ENCODE assay signal across 29 mouse cellular contexts in genomic region chr12:117959213-117959612, GRCm38 (mm10).
DNase-seq lines count a peak whose midpoint lies in the region; ATAC-seq and TF ChIP-seq lines count a peak whose summit lies in the region.
"Had no signal": no experiment of that assay in that cellular context is flagged by ENCODE, and none has a peak within 500 bp of the region (broad histone marks: within the 10 kb centered on the region; RNA-seq: fewer than 3 reads in every experiment).

No protein-coding gene starts in this region.

- no peak overlapping the region for H3K27ac ChIP-seq in gastrocnemius, adult 2 months
- H3K27ac ChIP-seq: forebrain, embryonic 10.5 days; forebrain, embryonic 13.5 days; heart, adult 2 months; heart, embryonic 10.5 days; heart, embryonic 13.5 days; hindbrain, embryonic 14.5 days; hindbrain, postnatal 0 days had no signal

- peak overlapping the region; percentile 67 for H3K4me3 ChIP-seq in megakaryocyte, embryonic 14.5 days (replicated peaks)
- H3K4me3 ChIP-seq in gastrocnemius, adult 2 months, result no peak overlapping the region
- H3K4me3 ChIP-seq: forebrain, embryonic 10.5 days; forebrain, embryonic 13.5 days; heart, adult 2 months; heart, embryonic 10.5 days; heart, embryonic 13.5 days had no signal

- no peak for ATAC-seq in megakaryocyte, adult 5-6 weeks (ENCODE audit: poor library complexity, severe bottlenecking)
- ATAC-seq in activated CD4-positive, CD25-positive, alpha-beta regulatory T cell, adult 4 months, result peak; percentile 43
- ATAC-seq: forebrain, embryonic 13.5 days; forebrain, postnatal 0 days; hindbrain, postnatal 0 days; Patski had no signal

- peaks cover 6% of the 10 kb centered on the region for H3K27me3 ChIP-seq in megakaryocyte, embryonic 14.5 days (replicated peaks)
- H3K27me3 ChIP-seq: CH12.LX; forebrain, embryonic 13.5 days; heart, embryonic 13.5 days had no signal

- no peaks in the 10 kb centered on the region for H3K9me3 ChIP-seq in megakaryocyte, embryonic 14.5 days
- H3K9me3 ChIP-seq: forebrain, embryonic 10.5 days; forebrain, embryonic 13.5 days; G1E; heart, embryonic 10.5 days; heart, embryonic 13.5 days had no signal

- peaks cover 10% of the 10 kb centered on the region for H3K36me3 ChIP-seq in megakaryocyte, embryonic 14.5 days (replicated peaks; ENCODE audit: low read length)
- H3K36me3 ChIP-seq: forebrain, embryonic 10.5 days; G1E; heart, embryonic 10.5 days; heart, embryonic 13.5 days had no signal

- TF ChIP-seq CTCF in gastrocnemius, adult 2 months (IDR thresholded peaks at IDR 0.05), result no peak

- intact Hi-C loops in gastrocnemius, adult 2 months (cut with DNase I), result no loop called here

- peaks cover 61% of the 10 kb centered on the region for H3K4me1 ChIP-seq in megakaryocyte, embryonic 14.5 days
- H3K4me1 ChIP-seq: forebrain, embryonic 13.5 days; heart, embryonic 10.5 days; heart, embryonic 13.5 days had no signal

- peak; percentile 52 for DNase-seq in induced T-regulatory cell, adult 2 months (ENCODE audit: low read depth)
- no peak for DNase-seq in ovary, postnatal 10 days (ENCODE audit: low spot score)
- no peak for DNase-seq in lung, postnatal 14 days
- DNase-seq in urinary bladder, postnatal 10 days (ENCODE audit: low spot score), result no peak
- DNase-seq in gastrocnemius, adult 2 months, result no peak
- DNase-seq: adrenal gland, adult 2 months; adrenal gland, postnatal 14 days; B cell, adult 2 months; cerebellum, adult 11 months; cerebellum, adult 2 months; cerebellum, adult 9-11 months; cerebellum, postnatal 36 days; forebrain, postnatal 0 days; gastrocnemius, postnatal 25 days; heart, adult 2 months; heart, postnatal 14 days; heart, postnatal 4 days had no signal
